Mouse (Mus musculus) embryo, embryonic 10 days (tissue): ENCODE results near the gene Klhl9.
"Not testable (repeated sequence)": the region's sequence is repeated elsewhere in the genome, so short reads cannot be mapped to it uniquely, and the experiment has no call there.

Source experiments
- DNase-seq: peaks from one replicate; pipeline ENCODE4 v3.0.0-alpha.2; 2015; ENCODE audit warnings: low spot score

Klhl9 gene

DNA sequence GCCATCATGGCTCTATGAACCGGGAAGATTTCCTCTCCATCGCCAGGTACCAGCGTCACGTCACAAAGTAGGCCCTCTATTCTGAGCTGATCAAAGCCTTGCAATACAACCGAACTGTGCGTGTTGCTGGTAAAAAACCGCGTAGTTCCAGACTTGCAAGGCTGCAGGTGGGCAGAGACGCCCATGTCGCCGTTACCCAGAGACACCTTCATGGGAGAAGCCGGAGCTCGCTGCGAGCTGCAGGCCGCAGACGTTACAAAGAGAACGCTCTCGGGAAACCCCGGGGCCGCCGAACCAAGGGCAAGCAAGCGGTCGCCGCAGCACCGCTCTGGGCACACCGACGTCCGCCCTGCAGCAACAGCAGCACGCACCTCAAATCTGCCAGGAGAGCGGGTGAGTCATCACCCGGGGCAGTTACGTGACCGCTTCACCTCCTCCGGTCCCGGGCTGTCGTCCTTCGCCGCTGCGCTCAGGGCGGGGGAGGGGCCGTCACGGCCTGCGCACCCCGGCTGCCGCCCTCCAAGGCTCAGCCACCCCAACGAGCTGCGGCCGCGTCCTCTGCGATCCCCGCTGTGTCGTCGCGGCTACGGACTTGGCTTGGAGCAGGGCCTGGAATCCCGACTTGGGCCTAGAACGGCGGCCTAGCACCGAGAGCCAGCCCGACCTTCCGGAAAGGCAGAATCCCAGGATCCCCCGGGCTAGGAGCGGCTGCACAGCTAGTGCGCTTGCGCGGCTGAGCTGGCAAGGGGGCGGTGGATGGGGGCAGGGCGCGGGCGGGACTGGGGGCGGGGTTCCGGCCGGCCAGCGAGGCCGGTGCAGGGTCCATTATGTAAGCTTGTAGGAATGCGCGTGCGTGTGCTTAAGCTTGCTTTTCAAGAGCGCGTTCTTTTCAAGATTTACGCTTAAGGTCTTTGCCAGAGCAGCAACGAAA, at the start of gene Klhl9, which contains the start of gene Gm26566:
Gene Klhl9, minus strand, starts transcription at position 675 of the 931 bp plus-strand sequence.
Gene Gm26566, plus strand, starts transcription at position 15 of the 931 bp plus-strand sequence.
- peak; percentile 98 for DNase-seq

- DNase-seq: peak; percentile 81
These were observed 41.2 kb upstream of the Klhl9 start for GRCm38 (mm10) chr4:88763384-88764018.

GRCm38 (mm10) chr4:88762341-88762740, 40.1 kb upstream of the Klhl9 start:
- DNase-seq: not testable (repeated sequence)

DNA sequence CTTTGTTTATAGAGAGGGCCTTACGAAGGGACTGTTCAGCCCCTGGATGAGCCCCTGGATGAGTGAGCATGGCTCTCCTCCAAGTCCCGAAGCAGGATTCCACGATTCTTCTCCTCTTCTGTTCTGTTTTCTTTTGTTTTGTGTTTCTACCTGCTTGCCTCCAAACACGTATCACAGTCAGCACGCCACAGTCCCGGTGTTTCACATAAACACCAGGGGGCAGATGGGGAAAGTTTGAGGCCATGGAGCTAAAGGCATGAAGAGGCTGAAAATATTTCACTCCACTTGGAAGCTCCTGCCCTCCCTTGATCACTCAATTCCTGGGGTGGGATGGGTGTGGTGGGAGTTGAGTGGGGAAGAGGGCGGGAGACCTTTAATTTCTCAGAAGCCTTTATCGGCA, 39.5 kb upstream of the Klhl9 start:
- DNase-seq: not testable (repeated sequence)

DNA sequence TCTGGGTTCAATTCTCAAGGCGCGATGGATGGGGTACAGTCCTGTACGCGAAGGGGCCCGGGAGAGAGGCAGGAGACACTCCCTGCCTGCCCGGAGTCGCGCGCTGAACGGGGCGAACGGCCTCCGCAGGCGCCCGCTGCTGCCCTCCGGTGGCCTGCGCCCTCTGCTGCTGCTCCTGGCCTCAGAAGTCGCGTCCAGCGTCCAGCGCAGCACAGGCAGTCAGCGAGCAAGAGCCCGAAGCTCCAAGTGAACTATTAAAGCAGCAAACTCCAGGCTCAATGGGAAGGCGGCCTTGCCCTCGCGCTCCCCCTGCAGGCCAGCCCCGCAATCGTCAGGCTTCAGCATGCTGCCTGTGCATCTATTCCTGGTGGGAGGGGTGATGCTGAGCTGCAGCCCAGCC, 38.2 kb upstream of the Klhl9 start:
- DNase-seq: peak; percentile 87

- not testable (repeated sequence) for DNase-seq
These were observed 37.5 kb upstream of the Klhl9 start, which contains the start of gene Gm13283 for GRCm38 (mm10) chr4:88759610-88760268. Gene Gm13283, plus strand, starts transcription at chr4:88760119.

DNA sequence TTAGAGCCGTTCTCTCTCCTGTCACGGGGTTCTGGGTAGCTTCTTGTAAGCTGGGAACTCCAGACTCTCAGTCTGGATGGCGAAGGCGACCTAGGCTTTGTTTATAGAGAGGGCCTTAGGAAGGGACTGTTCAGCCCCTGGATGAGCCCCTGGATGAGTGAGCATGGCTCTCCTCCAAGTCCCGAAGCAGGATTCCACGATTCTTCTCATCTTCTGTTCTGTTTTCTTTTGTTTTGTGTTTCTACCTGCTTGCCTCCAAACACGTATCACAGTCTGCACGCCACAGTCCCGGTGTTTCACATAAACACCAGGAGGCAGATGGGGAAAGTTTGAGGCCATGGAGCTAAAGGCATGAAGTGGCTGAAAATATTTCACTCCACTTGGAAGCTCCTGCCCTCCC, 36.5 kb upstream of the Klhl9 start:
- DNase-seq: not testable (repeated sequence)

DNA sequence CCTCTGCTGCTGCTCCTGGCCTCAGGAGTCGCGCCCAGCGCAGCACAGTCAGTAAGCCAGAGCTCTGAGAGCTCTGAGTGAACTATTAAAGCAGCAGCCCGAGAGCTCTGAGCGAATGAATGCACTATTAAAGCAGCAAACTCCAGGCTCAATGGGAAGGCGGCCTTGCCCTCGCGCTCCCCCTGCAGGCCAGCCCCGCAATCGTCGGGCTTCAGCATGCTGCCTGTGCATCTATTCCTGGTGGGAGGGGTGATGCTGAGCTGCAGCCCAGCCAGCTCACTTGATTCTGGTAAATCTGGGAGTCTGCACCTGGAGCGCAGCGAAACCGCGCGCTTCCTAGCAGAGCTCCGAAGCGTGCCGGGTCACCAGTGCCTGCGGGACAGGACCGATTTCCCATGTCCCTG, 35.4 kb upstream of the Klhl9 start:
- DNase-seq: peak; percentile 89

DNA sequence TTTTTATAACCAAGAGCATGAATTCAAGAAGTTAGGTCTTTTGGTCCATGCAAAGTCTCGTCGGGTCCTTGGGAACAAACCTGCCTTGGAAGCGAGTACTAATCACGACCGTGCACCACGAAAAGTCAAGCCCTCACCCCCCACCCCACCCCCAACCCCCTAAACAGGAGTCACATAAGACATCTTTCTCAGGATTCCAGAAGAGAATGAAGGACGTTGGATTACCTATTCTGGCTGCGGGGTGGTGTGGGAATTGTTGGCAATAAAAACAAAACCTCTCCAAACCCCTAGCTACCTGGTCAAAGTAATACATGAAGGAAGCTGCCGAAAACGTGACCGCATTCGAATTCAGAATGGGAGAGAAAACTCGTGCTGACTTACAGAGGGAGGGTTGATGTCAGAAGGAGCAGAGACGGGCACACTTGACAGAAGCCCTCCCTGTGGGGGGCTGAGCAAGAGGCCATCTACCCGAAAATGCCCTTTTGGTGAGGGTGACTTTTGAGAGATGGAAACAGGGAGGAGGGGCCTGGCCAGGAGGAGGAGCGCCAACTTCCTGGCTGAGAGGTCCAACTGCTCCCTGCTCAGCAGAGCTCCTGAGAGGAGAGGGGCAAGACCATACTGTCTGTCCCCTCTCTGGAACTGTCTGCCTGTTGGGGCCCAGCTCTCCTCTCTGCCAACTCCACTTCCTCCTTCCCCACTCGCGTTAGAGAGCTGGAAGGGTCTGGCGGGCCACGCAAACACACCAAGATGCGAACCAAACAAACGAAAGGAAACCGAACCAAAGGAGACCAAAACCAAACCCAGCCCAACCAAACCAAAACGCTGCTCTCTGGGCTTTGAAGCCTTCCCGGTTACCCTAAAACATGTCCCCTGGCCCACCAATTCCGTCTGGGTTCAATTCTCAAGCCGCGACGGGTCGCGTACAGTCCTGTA, 34.6 kb upstream of the Klhl9 start:
- DNase-seq: not testable (repeated sequence)

DNA sequence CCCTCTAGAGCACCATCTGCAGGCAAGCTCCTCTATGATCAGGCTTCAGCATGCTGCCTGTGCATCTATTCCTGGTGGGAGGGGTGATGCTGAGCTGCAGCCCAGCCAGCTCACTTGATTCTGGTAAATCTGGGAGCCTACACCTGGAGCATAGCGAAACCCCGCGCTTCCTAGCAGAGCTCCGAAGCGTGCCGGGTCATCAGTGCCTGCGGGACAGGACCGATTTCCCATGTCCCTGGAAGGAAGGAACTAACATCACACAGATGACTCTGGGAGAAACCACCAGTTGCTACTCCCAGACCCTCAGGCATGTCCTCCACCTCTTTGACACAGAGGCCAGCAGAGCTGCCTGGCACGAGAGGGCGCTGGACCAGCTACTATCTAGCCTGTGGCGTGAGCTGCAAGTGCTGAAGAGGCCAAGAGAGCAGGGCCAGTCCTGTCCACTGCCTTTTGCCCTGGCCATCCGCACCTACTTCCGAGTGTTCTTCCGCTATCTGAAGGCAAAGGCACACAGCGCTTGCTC, 32.6 kb upstream of the Klhl9 start, which contains the start of gene Gm13271:
Gene Gm13271, plus strand, starts transcription at position 51 of the 523 bp plus-strand sequence.
- not testable (repeated sequence) for DNase-seq

DNA sequence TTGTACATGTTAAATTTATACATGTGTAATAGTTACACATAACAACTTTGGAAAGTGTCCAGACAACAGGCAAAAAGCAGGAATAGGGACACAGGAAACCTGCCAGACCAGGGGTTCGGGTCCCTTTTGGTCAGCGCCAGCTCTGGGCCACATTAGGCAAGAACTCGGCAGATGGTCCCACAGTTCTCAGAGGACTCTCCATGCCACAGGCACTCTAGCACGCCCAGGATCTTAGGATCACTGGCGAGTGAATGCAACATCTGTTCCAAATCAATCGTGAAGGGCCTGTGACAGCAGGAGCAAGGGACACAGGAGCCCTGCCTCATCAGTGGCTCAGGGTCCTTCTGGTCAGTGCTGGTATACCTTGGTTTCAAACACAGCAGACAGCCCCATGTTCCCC, 27.7 kb upstream of the Klhl9 start:
- peak; percentile 41 for DNase-seq

DNA sequence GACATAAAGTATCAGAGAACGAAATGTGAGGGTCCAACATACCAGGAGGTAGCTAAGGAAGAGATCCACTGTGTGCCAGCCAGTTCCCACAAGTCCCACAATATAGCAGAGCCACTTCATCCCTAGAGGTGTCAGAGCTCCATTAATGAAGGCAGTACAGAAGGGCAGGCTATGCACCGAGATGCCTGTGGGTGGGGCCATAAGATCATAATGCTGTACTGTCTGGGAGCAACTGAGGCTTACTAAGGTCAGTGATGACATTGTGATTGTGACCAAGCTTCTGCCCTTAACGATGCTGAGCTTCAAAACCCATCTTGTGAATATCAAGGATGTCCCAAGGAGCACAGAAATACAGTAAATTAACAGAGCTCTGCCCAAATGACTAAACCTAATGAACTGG, 21.9 kb upstream of the Klhl9 start:
- DNase-seq: no peak

- DNase-seq: no peak
These were observed 20.6 kb upstream of the Klhl9 start for GRCm38 (mm10) chr4:88742771-88743371.

GRCm38 (mm10) chr4:88741426-88741825, 19.2 kb upstream of the Klhl9 start:
- no peak for DNase-seq

- no peak for DNase-seq
These were observed 16.8 kb upstream of the Klhl9 start for GRCm38 (mm10) chr4:88739036-88739435.

GRCm38 (mm10) chr4:88738480-88738879, 16.2 kb upstream of the Klhl9 start:
- peak; percentile 77 for DNase-seq

- peak; percentile 62 for DNase-seq
These were observed 5.1 kb upstream of the Klhl9 start for GRCm38 (mm10) chr4:88727324-88727723.

DNA sequence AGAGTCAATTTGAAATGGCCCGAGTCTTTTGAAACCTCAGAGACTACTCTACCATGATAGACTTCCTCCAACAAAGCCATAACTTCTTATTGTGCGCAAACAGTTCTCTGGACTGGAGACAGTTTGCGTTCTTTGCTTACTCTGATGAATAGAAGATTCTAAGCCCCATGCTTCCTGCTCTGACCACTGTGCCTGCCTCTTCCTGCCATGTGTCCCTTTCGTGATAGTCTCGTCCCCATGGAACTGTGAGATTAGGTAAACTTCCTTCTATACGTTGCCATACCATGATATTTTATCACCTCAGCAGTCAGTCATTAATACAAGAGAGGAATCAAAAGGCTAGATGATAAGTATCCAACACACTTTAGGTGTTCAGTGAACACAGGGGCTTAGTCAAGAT, 4.5 kb upstream of the Klhl9 start:
- DNase-seq: no peak

DNA sequence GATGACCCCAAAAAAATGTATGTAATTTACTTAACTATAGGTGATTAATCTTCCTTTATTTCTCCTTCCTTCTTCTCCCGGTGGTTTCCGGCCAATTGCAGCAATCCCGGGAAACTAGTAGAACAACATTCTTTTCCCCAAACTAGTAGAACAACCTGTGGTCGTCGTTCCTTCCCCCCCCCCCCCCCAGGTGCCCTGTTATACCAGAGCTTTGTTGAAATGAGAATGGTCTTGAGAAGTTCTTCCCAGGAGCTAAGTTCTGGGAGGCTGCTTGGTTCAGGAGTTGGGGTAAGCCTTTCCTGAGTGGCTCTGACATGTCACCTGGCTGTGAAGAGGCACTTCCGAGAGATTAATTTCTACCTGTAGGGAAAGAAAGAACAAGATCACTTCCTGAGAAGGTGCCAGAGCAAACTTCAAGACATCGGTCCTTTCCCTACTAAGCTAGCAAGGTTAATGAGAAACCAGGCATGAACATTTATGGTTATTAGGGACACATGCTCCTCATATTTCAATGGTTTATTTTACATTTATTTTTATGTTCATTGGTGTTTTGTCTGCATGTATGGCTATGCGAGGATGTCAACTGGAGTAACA, 1.3 kb upstream of the Klhl9 start:
- DNase-seq: no peak

DNA sequence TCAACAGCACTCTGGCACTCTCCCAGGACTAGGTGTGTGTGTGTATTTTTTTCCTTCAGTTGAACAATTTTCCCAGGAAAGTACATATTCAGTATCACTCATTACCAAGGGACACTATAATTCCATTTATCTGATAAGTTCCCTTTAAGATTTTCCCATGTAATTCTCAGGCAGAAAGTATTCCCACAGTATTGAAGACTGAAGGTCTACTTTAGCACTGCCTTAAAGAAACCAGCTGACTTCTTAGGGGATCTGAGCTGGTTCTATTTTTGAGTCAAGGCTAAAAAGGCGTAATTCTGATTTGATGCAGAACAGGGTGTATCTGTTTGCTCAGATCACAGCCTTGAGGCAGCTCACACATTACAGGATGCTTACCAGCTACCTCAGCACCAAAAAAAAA, 3.5 kb downstream of the Klhl9 start:
- DNase-seq: no peak
